Mouse (Mus musculus): Measurements from ENCODE around the gene Klhl29. TPM values are rescaled to one million over a fixed set of nuclear protein-coding genes. Genes with fewer than 3 reads are reported as not detected.
A peak's percentile ranks its signal among the peaks of the same experiment; 100 is the strongest.

The Klhl29 gene
- 4.0 and 4.6 TPM in 2 replicates for polyA plus RNA-seq (2015; fragmentation: Nextera tagmentation; extraction: Ambion mirVana)

DNA sequence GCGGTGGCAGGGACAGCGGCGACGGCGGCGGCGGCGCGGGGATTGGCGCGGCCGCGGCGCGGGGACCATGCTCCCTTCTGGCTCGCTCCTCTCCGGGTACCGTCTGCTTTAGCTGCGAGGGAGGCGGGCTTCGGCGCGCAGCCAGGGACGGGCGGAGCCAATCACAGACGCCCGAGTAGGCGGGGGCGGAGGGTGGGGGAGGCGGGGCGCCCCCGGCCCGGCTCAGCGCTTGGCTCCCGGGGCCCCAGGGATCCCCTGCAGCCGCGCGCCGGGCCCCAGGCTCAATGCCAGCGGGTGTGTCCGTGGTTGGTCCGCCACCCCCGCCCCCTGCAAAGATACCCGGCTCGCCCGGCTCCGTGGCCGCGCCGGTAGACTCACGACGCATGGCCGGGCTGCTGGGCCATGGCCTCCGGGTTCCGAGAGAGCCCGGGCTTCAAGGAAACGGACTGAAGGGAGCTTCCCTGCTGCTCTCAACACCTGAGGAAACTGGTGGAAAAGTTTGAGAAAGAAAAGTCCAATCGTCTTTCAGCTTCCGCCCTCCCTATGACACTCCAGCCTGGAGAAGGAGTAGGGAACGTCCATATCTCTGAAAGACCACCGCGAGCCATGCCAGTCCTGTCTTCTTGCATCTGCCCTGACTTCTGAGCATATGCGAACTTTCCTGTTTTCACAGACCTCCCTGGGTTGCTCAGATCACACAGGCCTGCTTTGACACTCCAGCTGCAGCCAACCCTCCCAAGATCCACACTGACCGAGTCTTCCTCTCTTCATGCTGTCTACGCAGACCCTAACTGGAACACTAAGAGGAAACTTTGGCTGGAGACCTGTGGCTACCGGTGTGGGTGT, at the start of gene Klhl29:
Gene Klhl29 (minus strand): TSS at position 67 of the 846 bp plus-strand sequence.
- ATAC-seq = peak; percentile 94
- H3K9ac ChIP-seq (ENCODE audit: low read depth, low read length) = peak within 1 kb of the TSS; percentile 93
- WGBS = under 1% methylated on average over 45 of the region's 66 CpGs

GRCm38 (mm10) chr12:5425276-5425675, 49.8 kb upstream of the Klhl29 start:
- H3K27ac ChIP-seq (ENCODE audit: low read length) = no peak overlapping the region
- H3K4me3 ChIP-seq (ENCODE audit: low read depth, low read length) = no peak overlapping the region
- no peak for ATAC-seq
- no peaks in the 10 kb centered on the region for H3K27me3 ChIP-seq (ENCODE audit: control insufficient read depth, insufficient read depth, low read depth, low read length)
- WGBS = 64% methylated on average over 4 of the region's 4 CpGs
- H3K4me2 ChIP-seq (ENCODE audit: low read length) = no peak overlapping the region
- H3K9me3 ChIP-seq (replicated peaks; ENCODE audit: control insufficient read depth, low read length, poor library complexity, severe bottlenecking) = no peaks in the 10 kb centered on the region
- no peaks in the 10 kb centered on the region for H3K4me1 ChIP-seq (ENCODE audit: control insufficient read depth, insufficient read depth, low read length)
- H3K36me3 ChIP-seq (ENCODE audit: control insufficient read depth, insufficient read depth, low read length) = no peaks in the 10 kb centered on the region
- no peak overlapping the region for H3K9ac ChIP-seq (ENCODE audit: low read depth, low read length)

More for the DNA sequence above, at the start of gene Klhl29:
- H3K9me3 ChIP-seq (replicated peaks; ENCODE audit: control insufficient read depth, low read length, poor library complexity, severe bottlenecking) = no peaks in the 10 kb centered on the region
- no peaks in the 10 kb centered on the region for H3K27me3 ChIP-seq (ENCODE audit: control insufficient read depth, insufficient read depth, low read depth, low read length)
- H3K4me1 ChIP-seq (ENCODE audit: control insufficient read depth, insufficient read depth, low read length) = peaks cover 17% of the 10 kb centered on the region
- H3K36me3 ChIP-seq (ENCODE audit: control insufficient read depth, insufficient read depth, low read length) = no peaks in the 10 kb centered on the region
- H3K4me2 ChIP-seq (ENCODE audit: low read length) = peak within 1 kb of the TSS; percentile 91
- peak within 1 kb of the TSS; percentile 96 for H3K4me3 ChIP-seq (ENCODE audit: low read depth, low read length)
- peak within 1 kb of the TSS; percentile 95 for H3K27ac ChIP-seq (ENCODE audit: low read length)

DNA sequence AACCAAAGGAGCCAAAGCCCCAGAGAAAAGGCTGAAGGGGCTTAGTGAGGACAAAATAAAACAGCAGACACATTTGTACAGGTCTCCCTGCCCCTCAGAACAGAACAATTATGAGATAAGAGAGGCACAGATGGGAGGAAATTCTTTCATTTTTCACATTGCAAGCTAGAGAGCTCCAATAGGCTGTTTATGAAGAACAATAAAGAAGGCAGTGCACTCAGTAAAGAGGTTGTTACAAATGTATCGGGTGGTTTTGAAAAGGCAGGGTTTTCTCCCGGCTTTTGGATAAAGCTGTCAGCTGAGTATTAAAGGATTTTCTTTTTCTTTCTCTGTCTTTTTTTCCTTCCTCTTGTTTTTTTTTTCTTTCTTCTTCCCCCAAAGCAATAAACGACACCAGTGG, 40.3 kb upstream of the Klhl29 start:
- Histone ChIP-seq H3K4me3 (ENCODE audit: low read depth, low read length) (no peak overlapping the region), H3K36me3 (ENCODE audit: control insufficient read depth, insufficient read depth, low read length) (no peaks in the 10 kb centered on the region), H3K27ac (ENCODE audit: low read length) (peak overlapping the region; percentile 50), H3K9me3 (replicated peaks; ENCODE audit: control insufficient read depth, low read length, poor library complexity, severe bottlenecking) (no peaks in the 10 kb centered on the region), H3K27me3 (ENCODE audit: control insufficient read depth, insufficient read depth, low read depth, low read length) (no peaks in the 10 kb centered on the region), H3K4me2 (ENCODE audit: low read length) (peak overlapping the region; percentile 22; the same call in 1 of the 2 replicates), H3K9ac (ENCODE audit: low read depth, low read length) (no peak overlapping the region), H3K4me1 (ENCODE audit: control insufficient read depth, insufficient read depth, low read length) (peaks cover 5% of the 10 kb centered on the region)
- no peak for ATAC-seq
- WGBS = 3% methylated on average over 3 of the region's 3 CpGs

GRCm38 (mm10) chr12:5413976-5414375, 38.5 kb upstream of the Klhl29 start:
- Histone ChIP-seq H3K4me2 (ENCODE audit: low read length) (no peak overlapping the region), H3K9me3 (replicated peaks; ENCODE audit: control insufficient read depth, low read length, poor library complexity, severe bottlenecking) (no peaks in the 10 kb centered on the region), H3K9ac (ENCODE audit: low read depth, low read length) (no peak overlapping the region), H3K4me1 (ENCODE audit: control insufficient read depth, insufficient read depth, low read length) (peaks cover 7% of the 10 kb centered on the region), H3K27ac (ENCODE audit: low read length) (no peak overlapping the region), H3K27me3 (ENCODE audit: control insufficient read depth, insufficient read depth, low read depth, low read length) (no peaks in the 10 kb centered on the region), H3K36me3 (ENCODE audit: control insufficient read depth, insufficient read depth, low read length) (no peaks in the 10 kb centered on the region), H3K4me3 (ENCODE audit: low read depth, low read length) (no peak overlapping the region)
- no peak for ATAC-seq

- no peak overlapping the region for H3K4me2 ChIP-seq (ENCODE audit: low read length)
- 80% methylated on average over 13 of the region's 13 CpGs for WGBS
- no peak overlapping the region for H3K9ac ChIP-seq (ENCODE audit: low read depth, low read length)
- H3K4me1 ChIP-seq (ENCODE audit: control insufficient read depth, insufficient read depth, low read length) = peaks cover 7% of the 10 kb centered on the region
- no peaks in the 10 kb centered on the region for H3K27me3 ChIP-seq (ENCODE audit: control insufficient read depth, insufficient read depth, low read depth, low read length)
- H3K36me3 ChIP-seq (ENCODE audit: control insufficient read depth, insufficient read depth, low read length) = no peaks in the 10 kb centered on the region
- H3K4me3 ChIP-seq (ENCODE audit: low read depth, low read length) = no peak overlapping the region
- no peak for ATAC-seq
- H3K27ac ChIP-seq (ENCODE audit: low read length) = no peak overlapping the region
- H3K9me3 ChIP-seq (replicated peaks; ENCODE audit: control insufficient read depth, low read length, poor library complexity, severe bottlenecking) = no peaks in the 10 kb centered on the region
These were observed 36.5 kb upstream of the Klhl29 start for GRCm38 (mm10) chr12:5411761-5412537.

- 79% methylated on average over 4 of the region's 4 CpGs for WGBS
- no peak overlapping the region for H3K27ac ChIP-seq (ENCODE audit: low read length)
- no peak for ATAC-seq
These were observed 35.9 kb upstream of the Klhl29 start for GRCm38 (mm10) chr12:5411346-5411745.

DNA sequence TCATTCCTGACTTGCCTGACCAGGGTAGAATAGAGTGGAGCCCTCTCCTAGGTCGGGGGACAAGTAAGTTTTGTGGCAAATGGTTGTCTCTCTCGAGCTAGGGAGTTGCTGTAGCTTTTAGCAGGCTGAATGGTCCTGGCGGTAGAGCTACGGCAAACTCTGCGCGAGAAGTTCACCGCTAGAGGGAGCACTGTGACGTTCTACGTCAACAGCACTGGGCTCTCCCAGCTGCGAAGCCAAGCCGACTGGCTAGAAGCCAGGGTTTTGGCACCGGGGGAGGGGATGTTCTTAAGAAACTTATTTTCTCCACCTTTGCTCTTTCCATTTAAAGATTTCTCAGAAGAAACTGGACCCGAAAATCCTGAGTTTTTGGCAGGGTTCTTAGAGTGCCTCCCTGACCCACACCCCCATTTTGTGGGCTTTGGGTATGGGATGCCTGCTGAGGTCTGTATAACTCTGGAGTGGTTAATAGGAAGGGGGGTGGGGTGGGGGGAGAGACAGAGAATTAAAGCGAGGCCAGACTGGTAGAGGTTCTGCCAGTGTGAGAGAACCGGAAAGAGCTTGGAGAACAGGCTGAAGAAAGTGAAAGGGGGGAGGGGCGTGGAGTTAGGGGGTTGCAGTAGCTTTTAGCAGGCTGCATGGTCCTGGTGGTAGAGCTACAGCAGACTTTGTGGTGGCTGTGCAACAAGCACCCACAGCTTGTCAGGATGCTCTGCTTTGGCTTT, 35.1 kb upstream of the Klhl29 start:
- 6% methylated on average over 16 of the region's 16 CpGs for WGBS
- Histone ChIP-seq H3K27ac (ENCODE audit: low read length) (no peak overlapping the region), H3K4me3 (ENCODE audit: low read depth, low read length) (no peak overlapping the region), H3K9ac (ENCODE audit: low read depth, low read length) (no peak overlapping the region), H3K27me3 (ENCODE audit: control insufficient read depth, insufficient read depth, low read depth, low read length) (no peaks in the 10 kb centered on the region), H3K4me2 (ENCODE audit: low read length) (peak overlapping the region; percentile 31), H3K4me1 (ENCODE audit: control insufficient read depth, insufficient read depth, low read length) (peaks cover 4% of the 10 kb centered on the region), H3K36me3 (ENCODE audit: control insufficient read depth, insufficient read depth, low read length) (no peaks in the 10 kb centered on the region), H3K9me3 (replicated peaks; ENCODE audit: control insufficient read depth, low read length, poor library complexity, severe bottlenecking) (no peaks in the 10 kb centered on the region)
- ATAC-seq = peak; percentile 89

More at GRCm38 (mm10) chr12:5411346-5411745, 35.9 kb upstream of the Klhl29 start:
- H3K4me2 ChIP-seq (ENCODE audit: low read length) = no peak overlapping the region
- no peak overlapping the region for H3K9ac ChIP-seq (ENCODE audit: low read depth, low read length)
- no peak overlapping the region for H3K4me3 ChIP-seq (ENCODE audit: low read depth, low read length)
- H3K4me1 ChIP-seq (ENCODE audit: control insufficient read depth, insufficient read depth, low read length) = peaks cover 7% of the 10 kb centered on the region
- no peaks in the 10 kb centered on the region for H3K36me3 ChIP-seq (ENCODE audit: control insufficient read depth, insufficient read depth, low read length)
- H3K9me3 ChIP-seq (replicated peaks; ENCODE audit: control insufficient read depth, low read length, poor library complexity, severe bottlenecking) = no peaks in the 10 kb centered on the region
- H3K27me3 ChIP-seq (ENCODE audit: control insufficient read depth, insufficient read depth, low read depth, low read length) = no peaks in the 10 kb centered on the region

- Histone ChIP-seq H3K27me3 (ENCODE audit: control insufficient read depth, insufficient read depth, low read depth, low read length) (no peaks in the 10 kb centered on the region), H3K9ac (ENCODE audit: low read depth, low read length) (no peak overlapping the region), H3K36me3 (ENCODE audit: control insufficient read depth, insufficient read depth, low read length) (no peaks in the 10 kb centered on the region), H3K4me1 (ENCODE audit: control insufficient read depth, insufficient read depth, low read length) (0 out of 2 replicates have a peak, but pooled peaks cover 2% of the 10 kb centered on the region), H3K9me3 (replicated peaks; ENCODE audit: control insufficient read depth, low read length, poor library complexity, severe bottlenecking) (no peaks in the 10 kb centered on the region), H3K4me2 (ENCODE audit: low read length) (no peak overlapping the region), H3K4me3 (ENCODE audit: low read depth, low read length) (no peak overlapping the region), H3K27ac (ENCODE audit: low read length) (no peak overlapping the region)
- WGBS = 79% methylated on average over 8 of the region's 8 CpGs
- ATAC-seq = no peak
These were observed 31.7 kb upstream of the Klhl29 start for GRCm38 (mm10) chr12:5407175-5407574.
